Mouse (Mus musculus) E14TG2a.4 (cell line): ENCODE measurements at regions not wholly inside any gene's neighbourhood (a gene's known extent, or its start where the extent isn't known, plus 50 kb on each side); places are given as distances from the start of the nearest gene placed in this dataset.

ENCODE experiments used
- H3K27me3 ChIP-seq: 2 replicates; pipeline ENCODE4 v1.6.1; 2014; ENCODE audit warnings: low read length, control low read depth; ENCODE audit not compliant: insufficient read depth
- H3K36me3 ChIP-seq: 2 replicates; pipeline ENCODE4 v1.6.1; 2014; ENCODE audit warnings: low read length, control low read depth; ENCODE audit not compliant: insufficient read depth
- H3K4me1 ChIP-seq: replicated peaks from 2 replicates; pipeline ENCODE4 v1.6.1; 2014; ENCODE audit warnings: low read depth, low read length, control low read depth
- H3K4me3 ChIP-seq: replicated peaks from 2 replicates; pipeline ENCODE4 v1.5.1; 2014; ENCODE audit warnings: mild to moderate bottlenecking, low read length
- H3K9me3 ChIP-seq: 2 replicates; pipeline ENCODE4 v1.6.1; 2014; ENCODE audit warnings: low read length, control low read depth
- CTCF ChIP-seq: conservative IDR thresholded peaks from 2 replicates; pipeline ENCODE4 v1.5.1; 2014; ENCODE audit warnings: low read length
- NANOG ChIP-seq: IDR thresholded peaks from 2 replicates; pipeline ENCODE4 v1.6.1; 2014; ENCODE audit warnings: borderline replicate concordance, low read length, mixed read lengths
- POU5F1 ChIP-seq: IDR thresholded peaks from 2 replicates; pipeline ENCODE4 v1.6.1; 2014; ENCODE audit warnings: low read length, borderline replicate concordance

DNA sequence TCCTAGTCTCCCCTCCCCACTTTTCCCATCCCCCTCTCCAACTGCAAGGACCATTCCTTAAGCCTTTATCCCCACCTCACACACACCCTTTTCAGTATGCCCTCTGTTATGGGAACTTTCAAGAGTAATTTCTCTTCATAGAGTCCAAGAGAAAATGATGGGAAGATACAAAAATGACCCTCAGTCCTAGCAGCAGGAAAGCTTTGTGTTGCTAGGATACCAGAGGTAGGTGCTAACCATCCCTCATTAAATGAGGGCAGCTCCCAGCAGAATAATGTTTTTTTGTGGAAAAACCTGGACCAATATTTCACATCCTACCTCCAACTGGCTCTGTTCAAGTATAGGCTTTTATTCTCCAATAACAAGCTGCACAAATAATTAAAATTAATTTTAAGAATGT is 296.7 kb upstream of the Epha4 start:
- H3K9me3 ChIP-seq = no peaks in the 10 kb centered on the region
- no peaks in the 10 kb centered on the region for H3K4me1 ChIP-seq
- H3K4me3 ChIP-seq = no peak overlapping the region
- no peaks in the 10 kb centered on the region for H3K27me3 ChIP-seq
- no peaks in the 10 kb centered on the region for H3K36me3 ChIP-seq
- TF ChIP-seq NANOG (no peak), POU5F1 (no peak), CTCF (no peak)

DNA sequence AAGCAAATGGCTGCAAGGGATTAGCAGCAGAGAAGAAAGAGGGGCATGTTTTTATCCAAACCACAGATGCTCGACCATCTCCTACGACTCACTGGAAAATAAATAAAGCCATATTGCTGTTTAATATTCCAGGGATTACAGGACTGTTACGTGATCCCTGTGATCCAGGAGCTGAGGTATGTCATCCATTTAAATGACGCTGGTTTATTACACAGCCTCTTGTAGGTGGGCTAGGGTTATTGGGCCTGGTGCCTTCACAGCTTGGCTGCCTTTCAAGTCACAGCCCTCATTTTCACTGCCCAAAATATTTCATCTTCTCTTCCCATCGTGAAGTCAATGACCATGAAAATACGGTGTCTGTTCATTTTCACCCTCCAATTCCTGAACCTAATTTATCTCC is 276.1 kb upstream of the Epha4 start:
- Histone ChIP-seq H3K27me3 (no peaks in the 10 kb centered on the region), H3K4me3 (no peak overlapping the region), H3K9me3 (no peaks in the 10 kb centered on the region), H3K4me1 (no peaks in the 10 kb centered on the region), H3K36me3 (no peaks in the 10 kb centered on the region)
- no peak for TF ChIP-seq POU5F1
- TF ChIP-seq CTCF = no peak
- TF ChIP-seq NANOG = no peak

DNA sequence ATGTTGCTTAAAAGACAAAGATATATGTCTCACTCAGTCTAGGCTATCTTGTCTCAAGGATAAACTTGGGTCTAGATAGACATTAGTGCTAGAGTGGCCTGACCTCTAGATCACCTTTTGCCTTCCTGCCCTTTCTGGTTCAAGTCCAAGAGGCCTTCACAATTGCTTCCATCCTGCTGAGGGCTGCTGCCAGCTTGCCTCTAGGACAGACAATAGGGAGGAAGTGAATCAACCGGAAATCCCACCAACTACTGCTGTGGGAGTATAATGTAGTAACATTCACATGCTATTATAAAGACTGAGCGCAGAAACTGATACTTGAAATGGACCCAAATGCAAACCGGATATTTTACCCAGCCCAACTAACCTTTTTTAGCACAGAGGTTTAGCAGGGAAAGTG is 239.4 kb upstream of the Epha4 start:
- H3K4me3 ChIP-seq = no peak overlapping the region
- H3K9me3 ChIP-seq = peaks cover 9% of the 10 kb centered on the region
- no peaks in the 10 kb centered on the region for H3K27me3 ChIP-seq
- TF ChIP-seq NANOG (no peak), POU5F1 (no peak), CTCF (no peak)
- 0 out of 2 replicates have a peak, but pooled peaks cover 4% of the 10 kb centered on the region for H3K4me1 ChIP-seq
- H3K36me3 ChIP-seq = no peaks in the 10 kb centered on the region

DNA sequence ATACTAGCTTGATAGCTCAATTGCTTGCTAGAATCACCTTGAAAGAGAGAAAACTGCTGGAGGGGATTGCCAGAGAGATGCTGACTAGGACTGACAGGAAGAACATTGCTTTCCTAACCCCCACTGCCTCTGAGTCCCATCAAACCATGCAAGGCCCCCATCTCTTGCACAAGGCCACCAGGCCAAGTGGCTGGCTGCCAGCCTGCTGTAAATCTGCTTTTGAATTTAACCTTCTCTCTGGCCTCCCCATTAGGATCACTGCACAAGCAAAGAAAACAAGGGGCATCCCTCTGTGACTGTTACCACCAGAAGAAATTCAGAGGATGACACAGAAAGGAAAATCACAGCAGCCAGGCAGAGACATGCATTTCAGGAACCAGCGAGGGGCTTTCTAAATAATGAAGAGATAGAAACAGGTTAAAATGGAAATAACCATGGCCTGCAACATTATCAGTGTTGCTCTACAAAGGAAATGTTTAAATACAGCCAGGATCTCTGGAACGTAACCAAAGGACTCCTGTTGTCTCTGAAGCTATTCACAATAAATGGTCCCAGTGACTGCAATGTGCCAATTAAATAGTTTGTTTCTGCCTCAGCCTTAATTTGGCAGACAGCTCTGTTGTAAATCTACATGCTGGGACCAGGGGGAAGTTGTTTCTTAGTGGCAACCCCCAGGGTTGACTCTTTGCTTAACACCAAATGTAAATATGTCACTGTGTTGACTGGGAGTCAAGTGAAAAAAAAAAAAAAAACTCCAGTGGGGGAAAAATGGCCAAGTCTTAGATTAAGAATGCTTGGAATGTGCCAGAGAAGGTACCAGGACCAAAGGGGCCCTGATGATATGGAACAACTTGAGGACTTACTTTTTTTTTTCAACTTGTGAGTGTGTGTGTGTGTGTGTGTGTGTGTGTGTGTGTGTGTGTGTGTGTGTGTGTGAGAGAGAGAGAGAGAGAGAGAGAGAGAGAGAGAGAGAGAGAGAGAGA is 233.9 kb upstream of the Epha4 start:
- H3K4me1 ChIP-seq = no peaks in the 10 kb centered on the region
- H3K4me3 ChIP-seq = no peak overlapping the region
- no peaks in the 10 kb centered on the region for H3K27me3 ChIP-seq
- TF ChIP-seq POU5F1 = no peak
- TF ChIP-seq NANOG = no peak
- H3K36me3 ChIP-seq = no peaks in the 10 kb centered on the region
- no peaks in the 10 kb centered on the region for H3K9me3 ChIP-seq

DNA sequence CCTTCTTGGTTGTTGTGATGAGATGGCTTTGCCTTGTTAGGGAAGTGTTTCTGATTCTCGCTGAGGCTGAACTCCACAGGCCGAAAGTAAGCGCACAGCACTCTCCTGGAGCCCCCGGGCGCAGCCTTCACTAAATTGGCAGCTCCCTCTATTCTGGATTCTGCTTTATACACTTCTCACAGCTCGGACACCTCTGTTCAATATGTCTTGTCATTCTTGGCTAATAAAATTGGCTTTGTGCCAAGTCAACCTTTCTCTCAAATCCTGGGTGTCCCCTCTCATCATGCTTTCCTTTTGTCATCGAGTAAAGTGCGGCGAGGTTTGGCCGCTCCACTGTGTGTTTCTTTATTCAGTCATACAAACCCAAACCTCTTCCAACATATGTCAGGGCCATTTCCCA is 217.2 kb upstream of the Epha4 start:
- no peaks in the 10 kb centered on the region for H3K36me3 ChIP-seq
- TF ChIP-seq CTCF (no peak), NANOG (no peak), POU5F1 (no peak)
- H3K9me3 ChIP-seq = no peaks in the 10 kb centered on the region
- H3K4me3 ChIP-seq = no peak overlapping the region
- H3K4me1 ChIP-seq = no peaks in the 10 kb centered on the region
- H3K27me3 ChIP-seq = no peaks in the 10 kb centered on the region

DNA sequence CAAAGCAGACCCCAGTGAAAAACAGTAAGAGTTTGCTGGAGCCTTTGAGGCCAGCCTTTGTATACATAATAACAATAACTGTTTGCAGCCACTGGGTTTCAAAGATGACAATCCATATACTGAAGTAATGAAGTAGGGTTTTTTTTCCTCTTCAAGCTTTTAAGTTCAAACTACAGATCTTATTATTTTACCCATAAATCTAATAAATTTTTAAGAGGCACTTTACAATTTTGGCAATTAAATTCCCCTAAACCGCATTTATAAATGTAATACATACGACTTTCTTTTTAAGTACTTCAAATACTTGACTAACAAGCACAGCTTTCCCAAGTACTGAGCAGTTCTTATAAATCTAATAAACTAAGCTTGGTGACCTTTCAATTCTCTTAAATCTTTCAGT is 212.7 kb upstream of the Epha4 start:
- Histone ChIP-seq H3K9me3 (no peaks in the 10 kb centered on the region), H3K4me3 (no peak overlapping the region), H3K27me3 (no peaks in the 10 kb centered on the region), H3K4me1 (no peaks in the 10 kb centered on the region), H3K36me3 (no peaks in the 10 kb centered on the region)
- no peak for TF ChIP-seq POU5F1
- no peak for TF ChIP-seq CTCF
- no peak for TF ChIP-seq NANOG

DNA sequence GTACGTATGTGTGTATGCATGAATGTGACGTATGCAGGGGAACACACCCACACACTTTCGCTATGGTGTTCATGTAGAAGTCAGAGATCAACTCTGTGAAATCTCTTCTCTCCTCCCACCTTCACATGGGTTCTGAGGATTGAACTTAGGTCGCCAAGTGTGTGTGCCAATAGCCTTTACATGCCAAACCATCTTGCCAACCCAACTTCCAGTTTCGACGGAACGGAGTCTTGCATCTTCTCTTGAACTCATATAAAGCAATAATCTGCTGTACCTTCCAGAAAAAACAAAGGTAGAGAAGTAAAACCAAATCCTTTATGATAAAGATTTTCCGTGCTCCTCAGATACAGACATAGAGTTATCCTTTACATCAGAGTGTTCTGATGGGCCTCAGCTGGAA is 208.4 kb upstream of the Epha4 start:
- no peak overlapping the region for H3K4me3 ChIP-seq
- H3K4me1 ChIP-seq = no peaks in the 10 kb centered on the region
- no peaks in the 10 kb centered on the region for H3K36me3 ChIP-seq
- H3K27me3 ChIP-seq = no peaks in the 10 kb centered on the region
- no peaks in the 10 kb centered on the region for H3K9me3 ChIP-seq
- TF ChIP-seq CTCF (no peak), POU5F1 (no peak)

DNA sequence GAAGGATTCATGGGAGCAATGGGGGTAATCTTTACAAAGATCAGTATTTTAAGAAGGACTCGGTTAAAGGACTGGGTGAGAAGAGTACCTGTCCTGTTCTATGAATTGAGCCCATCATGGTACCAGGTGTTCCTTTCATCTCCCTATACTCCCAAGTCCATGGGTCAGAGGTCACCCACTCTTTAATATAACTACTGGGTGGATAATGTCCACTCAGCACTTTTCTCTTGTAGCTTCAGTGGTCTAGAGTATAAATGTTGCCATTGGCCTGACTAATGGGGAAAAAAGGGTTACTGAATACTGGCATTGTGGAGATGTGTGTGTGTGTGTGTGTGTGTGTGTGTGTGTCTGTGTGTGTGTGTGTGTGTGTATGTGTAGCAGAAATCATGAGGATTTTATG is 206.0 kb upstream of the Epha4 start:
- Histone ChIP-seq H3K4me3 (no peak overlapping the region), H3K36me3 (no peaks in the 10 kb centered on the region), H3K4me1 (no peaks in the 10 kb centered on the region), H3K9me3 (no peaks in the 10 kb centered on the region), H3K27me3 (no peaks in the 10 kb centered on the region)
- TF ChIP-seq NANOG (no peak), CTCF (no peak), POU5F1 (no peak)

DNA sequence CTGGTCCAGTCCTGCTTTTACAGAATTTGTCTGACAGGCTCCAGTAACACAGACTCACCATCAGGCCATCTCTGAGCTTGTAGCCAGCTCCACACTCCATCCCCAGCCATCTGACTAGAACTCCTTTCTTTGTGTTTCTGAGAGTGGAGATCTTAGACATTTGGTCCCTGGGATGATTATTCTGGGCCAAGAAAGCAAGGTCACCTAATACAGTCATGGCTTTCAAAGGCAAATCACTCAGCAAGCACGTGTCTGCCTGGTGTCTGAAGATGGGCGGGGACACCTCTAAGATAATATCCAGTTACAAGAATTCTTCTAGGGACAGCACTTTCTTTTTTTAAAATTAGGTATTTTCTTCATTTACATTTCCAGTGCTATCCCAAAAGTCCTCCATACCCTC is 198.1 kb upstream of the Epha4 start:
- Histone ChIP-seq H3K4me1 (no peaks in the 10 kb centered on the region; the same call in 1 of the 2 replicates), H3K27me3 (no peaks in the 10 kb centered on the region; the same call in 1 of the 2 replicates), H3K4me3 (no peak overlapping the region), H3K36me3 (no peaks in the 10 kb centered on the region), H3K9me3 (no peaks in the 10 kb centered on the region)
- TF ChIP-seq POU5F1 = no peak
- no peak for TF ChIP-seq CTCF
- no peak for TF ChIP-seq NANOG
